Mouse (Mus musculus) kidney, postnatal 0 days (tissue): ENCODE measurements around the gene Uaca. TPM values are rescaled to one million over a fixed set of nuclear protein-coding genes. Genes with fewer than 3 reads are reported as not detected.

Experiments used
- ATAC-seq: fragments of 200-750 bp; cut with Nextera tagmentation; replicated peaks from 2 replicates; pipeline ENCODE4 v1.8.0; 2017; ENCODE audit warnings: low read depth, moderate number of reproducible peaks, moderate TSS enrichment, moderate library complexity; ENCODE audit not compliant: low FRiP score
- DNase-seq: peaks from one replicate; pipeline ENCODE4 v3.0.0-alpha.2; 2016; ENCODE audit warnings: low spot score
- H3K27ac ChIP-seq: fragments of 300-500 bp; sonication (generic); 2 replicates; pipeline ENCODE4 v1.5.1; 2014; ENCODE audit warnings: mild to moderate bottlenecking
- H3K27me3 ChIP-seq: fragments of 300-500 bp; sonication (generic); 2 replicates; pipeline ENCODE4 v1.6.1; 2014; ENCODE audit warnings: low read length, mixed read lengths; ENCODE audit not compliant: insufficient read depth
- H3K36me3 ChIP-seq: fragments of 300-500 bp; sonication (generic); 2 replicates; pipeline ENCODE4 v1.6.1; 2014; ENCODE audit warnings: low read length, mixed read lengths; ENCODE audit not compliant: insufficient read depth
- H3K4me1 ChIP-seq: fragments of 300-500 bp; sonication (generic); replicated peaks from 2 replicates; pipeline ENCODE4 v1.6.1; 2014; ENCODE audit warnings: antibody characterized with exemption, low read length, mixed read lengths; ENCODE audit not compliant: insufficient read depth
- H3K4me2 ChIP-seq: fragments of 300-500 bp; sonication (generic); 2 replicates; pipeline ENCODE4 v1.6.1; 2014; ENCODE audit warnings: mild to moderate bottlenecking, low read length, moderate library complexity, mixed read lengths
- H3K4me3 ChIP-seq: fragments of 300-500 bp; sonication (generic); replicated peaks from 2 replicates; pipeline ENCODE4 v1.5.1; 2014; ENCODE audit warnings: low read depth, low read length
- H3K9ac ChIP-seq: fragments of 300-500 bp; sonication (generic); 2 replicates; pipeline ENCODE4 v1.6.1; 2014; ENCODE audit warnings: low read depth, low read length
- H3K9me3 ChIP-seq: fragments of 300-500 bp; sonication (generic); replicated peaks from 2 replicates; pipeline ENCODE4 v1.6.1; 2016; ENCODE audit warnings: low read length, inconsistent platforms, mixed read lengths
- CTCF ChIP-seq: IDR thresholded peaks from 2 replicates; pipeline ENCODE4 v1.5.1; 2016; ENCODE audit warnings: antibody characterized with exemption, low read depth, mild to moderate bottlenecking, moderate library complexity
- WGBS: fragments of 180-500 bp; shearing (Covaris S2); extraction: QIAGEN DNeasy Blood & Tissue Kit; methylation state at CpG from one replicate; pipeline ENCODE4 v1.1.7; 2014; 5-methylcytosine and 5-hydroxymethylcytosine counted together
- polyA plus RNA-seq: library from polyadenylated mRNA; unstranded; fragments of >200 nt; fragmentation: Nextera tagmentation; extraction: Ambion mirVana; gene quantifications from 2 replicates; pipeline ENCODE4 v1.2.1, GENCODE M21; 2015

Gene Uaca
- polyA plus RNA-seq, 1 experiment from 2014 or later, result 26.9 TPM

- H3K27ac ChIP-seq, result peak overlapping the region; percentile 54; the same call in 1 of the 2 replicates
- DNase-seq (no peak), ATAC-seq (no peak)
- H3K36me3 ChIP-seq, result 0 out of 2 replicates have a peak, but pooled peaks cover 3% of the 10 kb centered on the region
- no peaks in the 10 kb centered on the region for H3K9me3 ChIP-seq
- no peaks in the 10 kb centered on the region for H3K27me3 ChIP-seq
- no peak overlapping the region for H3K4me2 ChIP-seq
- WGBS, result 76% methylated on average over 6 of the region's 6 CpGs
- TF ChIP-seq CTCF, result no peak
- no peak overlapping the region for H3K4me3 ChIP-seq
- H3K9ac ChIP-seq, result no peak overlapping the region
- H3K4me1 ChIP-seq, result no peaks in the 10 kb centered on the region; the same call in 1 of the 2 replicates
Observed at GRCm38 (mm10) chr9:60822681-60823080, 28.3 kb downstream of the Uaca start.

- Histone ChIP-seq H3K4me3 (no peak overlapping the region), H3K4me2 (no peak overlapping the region), H3K36me3 (0 out of 2 replicates have a peak, but pooled peaks cover 3% of the 10 kb centered on the region), H3K9me3 (no peaks in the 10 kb centered on the region), H3K27me3 (no peaks in the 10 kb centered on the region), H3K9ac (no peak overlapping the region), H3K4me1 (peaks cover 4% of the 10 kb centered on the region; the same call in 1 of the 2 replicates), H3K27ac (no peak overlapping the region)
- 94% methylated on average over 7 of the region's 7 CpGs for WGBS
- ATAC-seq (no peak), DNase-seq (no peak)
- TF ChIP-seq CTCF, result no peak
Observed at GRCm38 (mm10) chr9:60825506-60825905, 31.2 kb downstream of the Uaca start.

- H3K4me3 ChIP-seq, result no peak overlapping the region
- DNase-seq (no peak), ATAC-seq (0 out of 2 replicates have a peak, but pooled peaks have one; percentile 25)
- H3K36me3 ChIP-seq, result 0 out of 2 replicates have a peak, but pooled peaks cover 3% of the 10 kb centered on the region
- H3K27ac ChIP-seq, result no peak overlapping the region
- no peak overlapping the region for H3K4me2 ChIP-seq
- H3K27me3 ChIP-seq, result no peaks in the 10 kb centered on the region
- H3K4me1 ChIP-seq, result peaks cover 6% of the 10 kb centered on the region; the same call in 1 of the 2 replicates
- WGBS, result 63% methylated on average over 7 of the region's 7 CpGs
- no peaks in the 10 kb centered on the region for H3K9me3 ChIP-seq
- no peak for TF ChIP-seq CTCF
- no peak overlapping the region for H3K9ac ChIP-seq
Observed at GRCm38 (mm10) chr9:60826759-60827158, 32.4 kb downstream of the Uaca start.

GRCm38 (mm10) chr9:60828196-60828595, 33.9 kb downstream of the Uaca start:
- ATAC-seq (no peak), DNase-seq (no peak)
- H3K4me3 ChIP-seq, result no peak overlapping the region

GRCm38 (mm10) chr9:60829610-60830009, 35.3 kb downstream of the Uaca start:
- H3K4me2 ChIP-seq, result no peak overlapping the region
- 0 out of 2 replicates have a peak, but pooled peaks cover 6% of the 10 kb centered on the region for H3K4me1 ChIP-seq
- 35% methylated on average over 4 of the region's 4 CpGs for WGBS
- H3K27me3 ChIP-seq, result no peaks in the 10 kb centered on the region
- TF ChIP-seq CTCF, result peak; percentile 34
- DNase-seq (peak; percentile 71), ATAC-seq (no peak)
- H3K9ac ChIP-seq, result no peak overlapping the region
- H3K27ac ChIP-seq, result peak overlapping the region; percentile 42; the same call in 1 of the 2 replicates
- 0 out of 2 replicates have a peak, but pooled peaks cover 3% of the 10 kb centered on the region for H3K36me3 ChIP-seq
- no peak overlapping the region for H3K4me3 ChIP-seq
- H3K9me3 ChIP-seq, result no peaks in the 10 kb centered on the region

More at GRCm38 (mm10) chr9:60828196-60828595, 33.9 kb downstream of the Uaca start:
- Histone ChIP-seq H3K27me3 (no peaks in the 10 kb centered on the region), H3K36me3 (0 out of 2 replicates have a peak, but pooled peaks cover 3% of the 10 kb centered on the region), H3K4me2 (no peak overlapping the region), H3K9ac (no peak overlapping the region), H3K4me1 (0 out of 2 replicates have a peak, but pooled peaks cover 6% of the 10 kb centered on the region), H3K27ac (no peak overlapping the region), H3K9me3 (no peaks in the 10 kb centered on the region)
- WGBS, result 69% methylated on average over 2 of the region's 2 CpGs
- no peak for TF ChIP-seq CTCF

- 0 out of 2 replicates have a peak, but pooled peaks cover 3% of the 10 kb centered on the region for H3K36me3 ChIP-seq
- DNase-seq (no peak), ATAC-seq (no peak)
- H3K27me3 ChIP-seq, result no peaks in the 10 kb centered on the region
- 0 out of 2 replicates have a peak, but pooled peaks cover 6% of the 10 kb centered on the region for H3K4me1 ChIP-seq
- no peak overlapping the region for H3K4me2 ChIP-seq
- H3K4me3 ChIP-seq, result no peak overlapping the region
- WGBS, result 40% methylated on average over 3 of the region's 3 CpGs
- H3K9me3 ChIP-seq, result no peaks in the 10 kb centered on the region
- H3K9ac ChIP-seq, result no peak overlapping the region
- no peak for TF ChIP-seq CTCF
- H3K27ac ChIP-seq, result peak overlapping the region; percentile 34
Observed at GRCm38 (mm10) chr9:60830079-60830478, 35.7 kb downstream of the Uaca start.
